Mouse (Mus musculus): Measurements from ENCODE around the gene Ndrg4.
"Not testable (repeated sequence)": the region's sequence is repeated elsewhere in the genome, so short reads cannot be mapped to it uniquely, and the experiment has no call there.

The Ndrg4 gene

DNA sequence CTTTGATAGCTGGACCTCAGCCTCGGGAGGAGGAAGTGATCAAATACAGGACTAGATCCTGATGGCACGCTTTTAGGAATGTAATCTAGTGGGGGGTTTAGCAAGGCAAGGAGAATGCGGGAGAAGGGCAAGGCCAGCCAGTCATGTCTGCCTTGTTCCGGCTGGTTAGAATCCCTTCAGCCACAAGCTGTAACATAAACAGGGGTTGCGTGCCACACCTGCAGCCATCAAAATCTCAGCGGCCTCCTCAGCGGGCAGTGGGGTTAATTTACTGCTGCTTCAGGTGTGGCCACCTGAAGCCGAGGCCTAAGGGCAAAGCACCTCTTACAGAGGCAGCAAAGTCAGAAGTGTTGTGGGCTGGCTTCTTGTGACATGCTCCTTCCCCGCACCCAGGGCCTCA lies at the start of gene Ndrg4:
Gene Ndrg4 (plus strand): TSS at position 350 of the 400 bp plus-strand sequence.
- no peak for DNase-seq (ENCODE audit: low spot score in 2 of 2)

DNA sequence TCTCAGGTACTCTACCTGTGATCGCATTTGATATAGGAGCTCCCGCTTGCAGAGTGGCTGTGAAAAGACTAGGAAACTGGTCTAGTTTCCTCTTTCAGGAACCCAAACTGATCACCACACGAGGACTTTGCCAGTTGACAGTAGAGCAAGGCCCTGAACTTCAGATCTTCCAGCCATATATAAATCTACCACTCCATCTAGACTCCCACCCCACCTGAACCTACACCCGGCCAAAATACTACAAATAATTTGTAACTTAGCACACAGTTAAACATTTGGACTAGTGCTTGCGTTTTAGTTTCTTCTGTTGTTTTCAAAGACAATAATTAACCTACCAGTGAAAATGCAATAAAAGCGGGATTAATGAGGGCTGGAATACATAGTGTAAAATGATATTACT lies 43.9 kb upstream of the Ndrg4 start:
- no peak for DNase-seq (ENCODE audit: low spot score in 2 of 2)

DNA sequence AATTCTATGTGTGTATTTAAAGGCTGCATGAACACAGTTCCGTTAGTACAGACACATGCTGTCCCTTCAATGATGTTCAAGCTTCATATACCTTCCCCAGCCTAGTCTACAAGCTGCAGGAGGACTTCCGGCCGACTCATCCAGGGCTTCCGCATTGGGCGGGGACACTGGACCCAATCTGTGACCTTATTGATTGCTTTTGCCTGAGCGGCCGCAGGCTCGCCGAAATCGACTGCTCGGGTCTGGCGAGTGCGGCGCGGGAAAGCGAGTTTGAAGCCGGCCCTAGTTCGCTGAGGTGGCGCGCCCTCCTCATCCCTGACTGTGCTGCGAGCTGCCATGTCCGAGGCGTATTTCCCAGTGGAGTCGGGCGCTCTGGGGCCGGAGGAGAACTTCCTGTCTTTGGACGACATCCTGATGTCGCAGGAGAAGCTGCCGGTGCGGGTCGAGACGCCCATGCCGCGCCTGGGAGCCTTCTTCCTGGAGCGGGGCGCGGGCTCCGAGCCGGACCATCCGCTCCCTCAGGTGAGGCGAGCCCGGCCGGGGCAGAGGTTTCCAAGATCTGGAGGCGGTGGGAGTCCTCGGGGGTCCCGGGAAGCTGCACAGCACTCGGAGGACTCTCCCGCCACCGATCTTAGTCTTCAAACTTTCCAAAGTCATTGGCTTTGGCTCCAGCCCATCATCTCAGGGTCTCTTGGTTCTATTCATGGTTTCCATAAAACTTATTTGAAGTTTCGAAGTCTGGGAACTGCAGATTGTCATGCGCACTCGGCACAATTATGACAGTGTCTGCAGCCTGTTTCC lies 43.3 kb upstream of the Ndrg4 start, which contains the start of gene Gins3:
Gene Gins3 (plus strand): TSS at position 192 of the 801 bp plus-strand sequence.
- peak; percentile 86 to 89 for DNase-seq (ENCODE audit: low spot score in 2 of 2)

DNA sequence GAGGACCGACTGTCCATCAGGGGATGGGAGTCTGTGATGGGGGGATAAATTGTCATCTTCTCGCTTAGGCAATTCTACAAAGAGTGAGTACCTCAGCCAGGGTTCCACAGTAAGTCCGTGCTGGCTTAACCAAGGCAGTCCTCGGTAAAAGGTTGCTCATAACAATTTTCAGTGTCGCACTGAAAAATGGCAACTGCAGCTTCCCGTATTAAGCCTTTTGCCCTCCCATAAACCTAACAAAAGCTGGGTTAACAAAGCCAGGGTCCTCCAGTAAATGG lies 42.8 kb upstream of the Ndrg4 start:
- no peak for DNase-seq (ENCODE audit: low spot score in 2 of 2)

DNA sequence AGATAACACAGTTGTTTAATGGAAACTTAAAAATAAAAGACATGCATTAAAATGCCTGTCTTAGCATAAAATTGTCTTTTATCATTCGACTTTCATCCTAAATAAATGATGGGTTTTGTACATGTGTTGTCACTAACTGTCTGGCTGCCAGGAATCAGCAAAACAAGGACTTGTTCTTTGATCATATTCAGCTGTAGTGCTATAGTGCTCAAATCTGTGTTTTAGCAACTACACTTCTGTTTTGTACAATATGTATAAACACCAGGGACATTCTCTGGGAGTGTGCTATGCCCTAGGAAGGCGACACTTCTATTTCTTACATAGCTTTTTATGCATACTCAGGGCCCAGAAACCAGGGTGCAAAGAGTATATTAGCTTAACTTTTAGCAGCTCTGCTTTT lies 31.8 kb upstream of the Ndrg4 start:
- DNase-seq (ENCODE audit: low spot score in 2 of 2): no peak

DNA sequence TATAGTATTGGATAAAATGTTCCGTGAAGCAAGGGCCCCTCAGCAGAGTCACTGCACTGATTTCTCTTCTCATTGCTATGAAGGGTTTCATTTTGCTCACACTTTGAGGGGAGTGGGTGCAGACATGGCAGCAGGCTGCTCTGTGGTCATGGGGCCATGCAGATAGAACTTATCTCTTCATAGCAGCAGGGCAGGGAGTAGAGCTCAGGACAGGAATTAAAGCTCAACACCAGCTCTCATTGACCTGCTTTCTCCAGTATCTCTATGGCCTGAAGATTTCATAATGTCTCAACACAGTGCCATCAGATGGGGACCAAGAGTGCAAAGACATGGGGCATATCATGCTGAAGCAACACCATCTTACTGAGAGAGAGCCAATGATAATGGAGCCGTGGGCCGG lies 28.5 kb upstream of the Ndrg4 start:
- no peak for DNase-seq (ENCODE audit: low spot score in 2 of 2)

DNA sequence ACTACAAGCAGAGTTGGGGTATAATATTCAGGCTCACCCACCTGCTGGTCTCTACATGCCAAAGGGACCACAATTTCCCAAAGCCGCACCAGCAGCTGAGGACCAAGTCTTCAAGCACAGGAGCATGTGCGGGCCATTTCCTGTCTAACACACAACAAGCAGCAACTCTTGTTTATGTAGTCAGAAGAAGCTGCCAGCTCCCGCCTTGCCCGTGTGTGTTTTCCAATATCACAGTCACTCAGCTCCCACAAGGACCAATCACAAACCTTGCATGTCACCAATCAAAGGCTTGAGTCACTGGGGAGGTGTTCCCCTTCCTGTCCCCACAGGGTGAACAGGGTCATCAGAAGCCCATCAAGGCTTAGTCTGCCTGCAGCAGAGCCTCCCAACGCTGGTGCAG lies 23.4 kb upstream of the Ndrg4 start:
- no peak for DNase-seq (ENCODE audit: low spot score in 2 of 2)

DNA sequence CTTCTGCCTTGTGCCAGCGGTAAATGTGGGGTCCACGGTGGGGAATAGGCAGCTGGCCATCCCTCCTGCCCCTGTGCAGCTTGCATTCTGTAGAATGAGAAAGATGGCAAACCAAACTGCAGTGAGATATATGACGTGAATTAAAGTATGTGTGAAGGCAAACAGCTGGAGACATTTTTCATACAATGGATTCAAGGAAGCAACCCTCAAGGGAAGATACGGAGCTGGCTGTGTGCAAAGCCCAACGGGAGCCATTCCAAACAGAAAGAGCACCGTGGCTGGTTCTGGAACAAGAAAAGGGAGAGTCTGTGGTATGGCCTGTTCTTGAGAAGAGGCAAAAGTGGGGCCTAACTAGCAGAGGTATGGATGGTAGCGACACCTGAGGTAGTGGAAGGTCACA lies 20.9 kb upstream of the Ndrg4 start:
- DNase-seq (ENCODE audit: low spot score in 2 of 2): no peak

DNA sequence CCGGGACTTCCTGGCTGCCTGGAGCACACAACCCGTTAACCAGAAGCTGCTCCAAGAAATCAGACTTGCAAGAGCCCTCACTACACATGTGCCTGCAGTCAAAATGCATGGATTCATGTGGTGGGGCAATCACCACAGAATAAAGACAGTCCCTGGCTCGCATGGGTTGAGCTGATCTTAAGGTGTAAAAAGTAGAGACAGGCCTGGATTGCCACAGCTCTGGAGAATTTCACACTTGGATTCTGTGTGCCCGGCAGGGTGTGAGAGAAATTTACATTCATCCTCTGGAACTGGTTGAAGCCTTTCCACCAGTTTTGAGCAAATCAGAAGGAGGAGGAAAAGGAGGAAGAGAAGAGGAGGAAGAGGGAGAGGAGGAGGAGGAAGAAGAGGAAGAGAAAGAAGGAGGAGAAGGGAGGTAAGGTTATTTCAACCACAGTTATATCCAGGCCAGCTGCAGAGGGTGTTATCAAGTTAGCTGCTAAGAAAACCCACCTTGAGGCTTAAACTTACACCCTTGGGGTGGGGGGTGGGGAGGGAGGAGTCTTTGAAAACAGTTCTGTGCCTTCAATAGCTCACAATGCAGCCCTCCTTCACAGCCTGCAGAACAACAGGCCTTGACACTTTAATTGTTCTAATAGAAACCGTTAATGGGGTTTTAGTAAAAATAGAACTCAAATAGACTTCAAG lies 20.3 kb upstream of the Ndrg4 start:
- no peak for DNase-seq (ENCODE audit: low spot score in 2 of 2)

DNA sequence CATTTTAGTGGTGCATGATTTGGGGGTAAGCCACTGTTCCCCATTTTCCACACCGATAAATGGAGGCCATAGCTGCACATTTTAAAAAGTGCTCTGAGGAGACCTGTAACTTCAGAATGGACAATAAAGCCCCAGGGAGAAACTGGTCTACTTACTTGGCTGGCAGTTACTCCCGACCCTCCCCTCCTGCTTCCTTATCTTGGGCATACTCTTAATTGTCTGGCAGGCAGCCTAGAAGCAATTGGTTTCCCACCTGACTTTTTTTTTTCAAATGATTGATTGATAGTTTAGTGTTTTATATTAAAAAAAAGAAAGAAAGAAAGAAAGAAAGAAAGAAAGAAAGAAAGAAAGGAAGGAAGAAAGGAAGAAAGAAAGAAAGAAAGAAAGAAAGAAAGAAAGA lies 19.3 kb upstream of the Ndrg4 start:
- DNase-seq (ENCODE audit: low spot score in 2 of 2): no peak

DNA sequence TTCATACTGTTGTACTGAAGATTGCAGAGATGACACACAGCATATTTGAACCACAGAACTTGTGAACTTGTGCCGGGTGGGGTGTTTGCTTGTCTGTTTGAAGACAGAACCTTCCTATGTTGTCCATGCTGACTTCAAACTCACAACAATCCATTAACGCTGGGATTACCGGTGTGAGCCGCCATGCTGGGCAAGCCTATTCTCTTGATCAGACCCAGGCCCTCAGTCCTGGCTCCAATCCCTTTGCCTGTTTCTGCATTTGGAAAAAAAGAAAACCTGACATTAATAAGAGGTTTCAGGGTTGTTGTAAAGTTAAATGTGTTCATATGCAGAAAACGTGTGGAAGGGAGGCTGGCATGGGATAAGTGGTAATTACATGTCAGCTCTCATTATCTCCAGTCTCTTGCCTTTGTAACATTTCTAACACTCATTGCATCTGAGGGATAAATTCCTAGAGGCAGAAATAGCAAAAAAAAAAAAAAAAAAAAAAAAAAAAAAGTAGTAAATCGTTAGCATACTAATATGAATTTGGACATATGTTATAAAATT lies 16.4 kb upstream of the Ndrg4 start:
- no peak for DNase-seq (ENCODE audit: low spot score in 2 of 2)

DNA sequence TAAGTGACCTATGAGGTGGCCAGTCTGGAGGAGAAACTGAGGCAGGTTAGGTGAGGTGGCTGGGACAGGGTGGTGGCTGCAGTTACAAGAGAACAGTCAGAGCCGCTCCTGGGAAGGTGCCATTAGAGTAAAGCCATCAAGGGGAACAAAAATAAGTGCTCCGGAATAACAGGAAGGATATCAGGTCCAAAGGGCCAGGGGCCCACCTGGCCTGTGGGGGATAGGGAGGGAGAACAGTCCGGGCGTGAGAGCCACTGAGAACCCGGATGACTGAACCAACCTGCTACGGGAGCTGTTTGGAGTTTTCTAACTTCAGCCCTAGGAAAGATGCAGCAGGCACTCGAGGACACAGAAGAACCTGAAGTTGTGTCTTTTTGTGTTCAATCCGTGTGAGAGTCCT lies 15.7 kb upstream of the Ndrg4 start:
- no peak for DNase-seq (ENCODE audit: low spot score in 2 of 2)

DNA sequence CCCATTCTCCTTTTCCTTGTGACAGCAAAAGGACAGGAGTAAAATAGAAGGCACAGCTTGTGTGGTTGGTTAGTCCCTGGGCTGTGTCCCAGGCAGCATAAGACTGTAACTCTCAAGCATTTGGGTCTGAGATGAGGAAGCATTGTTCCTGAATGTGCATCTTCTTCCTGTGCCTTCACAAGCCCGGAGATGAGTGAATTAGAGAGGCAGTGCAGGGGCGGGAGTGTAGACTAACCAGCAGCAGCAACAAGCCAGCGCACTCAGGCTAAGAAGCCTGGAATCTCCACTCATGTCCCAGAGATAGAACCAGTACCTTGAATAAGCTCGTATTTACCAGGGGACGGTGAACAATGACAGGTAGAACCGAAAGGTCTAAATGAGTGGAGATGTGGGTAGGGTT lies 15.2 kb upstream of the Ndrg4 start:
- DNase-seq (ENCODE audit: low spot score in 2 of 2): no peak

DNA sequence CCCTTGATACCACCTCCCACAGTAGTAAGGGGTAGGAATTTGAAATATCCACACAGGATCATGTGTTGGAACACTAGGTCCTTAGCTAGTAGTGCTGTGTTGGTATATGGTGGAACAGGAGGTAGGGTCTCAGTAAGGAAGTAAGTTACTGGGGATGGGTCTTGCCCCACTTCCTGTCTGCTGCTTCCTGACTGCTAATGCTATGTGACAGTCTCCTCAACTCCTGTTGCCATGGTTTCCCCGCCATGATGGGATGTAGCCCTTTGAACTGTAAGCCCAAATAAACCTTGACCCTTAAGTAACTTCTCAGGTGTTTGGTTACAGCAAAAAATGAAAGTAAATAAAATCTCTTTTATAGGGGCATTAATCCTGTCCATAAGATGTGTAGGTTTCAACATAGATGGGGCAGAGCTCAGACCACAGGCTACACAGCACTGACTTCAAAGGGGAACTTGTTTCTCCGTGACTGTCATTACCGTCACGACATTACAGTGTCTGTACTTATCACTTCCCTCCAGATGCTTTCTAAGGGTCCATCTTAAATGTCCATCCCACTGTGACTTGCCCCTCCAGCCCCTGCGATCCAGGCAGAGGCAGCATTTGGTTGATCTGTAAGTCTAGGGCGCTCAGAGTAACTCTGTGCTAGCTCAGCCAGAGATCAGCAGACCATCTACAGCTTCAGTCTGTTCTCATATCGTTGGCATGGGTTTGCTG lies 13.7 kb upstream of the Ndrg4 start:
- no peak for DNase-seq (ENCODE audit: low spot score in 2 of 2)

DNA sequence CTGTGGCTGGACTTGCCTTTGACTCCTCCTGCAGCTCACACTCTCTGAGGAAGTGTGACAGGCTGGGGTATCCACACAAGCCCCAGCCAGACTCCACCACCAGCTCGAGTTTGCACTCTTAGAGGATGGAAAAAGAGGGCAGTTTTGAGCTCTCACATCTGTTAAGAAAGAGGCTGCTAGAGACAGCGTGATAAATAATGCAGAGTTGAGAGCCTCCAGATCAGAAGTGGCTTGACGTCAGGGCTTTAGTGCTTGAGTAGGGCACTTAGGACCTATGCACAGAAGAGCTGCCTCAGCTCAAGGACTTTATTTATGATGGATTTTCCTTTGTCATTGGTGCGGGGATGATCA lies 13.2 kb upstream of the Ndrg4 start:
- DNase-seq (ENCODE audit: low spot score in 2 of 2): no peak

DNA sequence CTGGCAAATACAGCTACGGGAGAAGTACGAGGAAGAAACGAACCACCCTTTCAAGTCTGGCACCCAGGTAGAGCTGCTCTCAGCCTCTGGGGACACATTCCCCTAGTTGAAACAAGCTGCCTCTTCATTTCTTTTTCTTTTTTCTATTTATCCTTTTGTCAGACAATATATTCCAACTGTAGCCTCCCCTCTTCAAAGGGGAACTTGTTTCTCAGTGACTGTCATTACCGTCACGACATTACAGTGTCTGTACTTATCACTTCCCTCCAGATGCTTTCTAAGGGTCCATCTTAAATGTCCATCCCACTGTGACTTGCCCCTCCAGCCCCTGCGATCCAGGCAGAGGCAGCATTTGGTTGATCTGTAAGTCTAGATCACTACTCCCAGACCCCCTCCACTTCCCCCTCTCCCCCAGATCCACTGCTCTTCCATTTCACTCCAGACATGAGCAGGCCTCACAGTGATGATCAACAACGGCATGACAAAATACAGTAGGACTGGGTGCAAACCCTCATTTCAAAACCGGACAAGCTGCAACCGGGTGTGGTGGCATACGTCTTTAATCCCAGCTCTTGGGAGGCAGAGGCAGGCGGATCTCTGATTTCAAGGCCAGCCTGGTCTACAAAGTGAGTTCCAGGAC lies 10.8 kb upstream of the Ndrg4 start:
- DNase-seq (ENCODE audit: low spot score in 2 of 2): not testable (repeated sequence)

DNA sequence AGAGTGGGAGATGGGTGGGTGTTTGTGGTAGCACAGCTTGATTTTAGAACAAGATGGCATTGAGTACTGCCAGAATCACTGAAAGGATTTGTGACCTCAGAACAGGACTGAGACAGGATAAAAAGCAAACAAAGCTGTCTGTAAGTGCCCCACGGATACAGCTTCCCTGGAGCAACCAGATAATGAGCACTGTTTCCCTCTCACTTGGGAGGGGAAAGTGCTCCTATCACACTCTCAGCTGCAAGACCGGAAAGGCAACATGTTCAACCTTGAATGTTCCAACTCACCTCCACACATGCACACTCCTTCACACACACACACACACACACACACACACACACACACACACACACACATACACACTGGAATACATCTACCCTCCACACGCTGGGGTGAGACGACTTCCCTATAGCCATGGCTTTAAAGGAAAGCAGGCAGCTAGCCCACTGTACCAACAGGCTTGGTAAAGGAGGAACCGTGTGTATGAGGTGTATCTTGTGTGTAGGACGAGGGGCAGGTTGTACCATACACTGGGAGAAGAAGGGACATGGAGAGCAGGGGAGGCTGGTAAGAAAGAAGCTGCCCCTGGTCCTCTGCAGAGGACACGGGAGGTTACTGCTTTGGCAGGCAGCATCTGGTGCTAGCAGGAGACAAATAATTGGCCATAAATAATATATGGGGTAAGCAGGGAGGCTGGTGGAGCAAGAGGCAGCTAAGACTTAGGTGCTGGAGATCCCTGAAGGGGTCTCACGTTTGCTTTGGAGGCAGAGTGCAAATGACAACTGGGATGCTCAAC lies 8.4 kb upstream of the Ndrg4 start:
- no peak for DNase-seq (ENCODE audit: low spot score in 2 of 2)

DNA sequence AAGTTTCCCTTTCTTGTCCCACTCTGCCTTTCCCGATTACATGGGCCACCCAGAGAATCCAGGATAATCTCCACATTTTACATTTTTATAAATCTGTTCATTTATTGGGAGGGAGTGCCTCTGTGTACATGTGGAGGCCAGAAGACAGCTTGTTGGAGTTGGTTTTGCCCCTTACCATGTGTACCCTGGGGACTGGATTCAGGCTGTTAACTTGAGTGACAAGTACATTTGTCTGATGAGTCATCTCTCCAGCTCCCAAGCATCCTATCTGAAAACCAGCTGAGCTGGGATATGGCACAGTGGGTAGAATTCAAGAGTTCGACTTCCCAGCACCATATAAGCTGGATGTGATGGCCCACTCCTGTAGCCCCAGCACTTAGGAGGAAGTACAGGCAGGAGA lies 6.8 kb upstream of the Ndrg4 start:
- DNase-seq (ENCODE audit: low spot score in 2 of 2): no peak

DNA sequence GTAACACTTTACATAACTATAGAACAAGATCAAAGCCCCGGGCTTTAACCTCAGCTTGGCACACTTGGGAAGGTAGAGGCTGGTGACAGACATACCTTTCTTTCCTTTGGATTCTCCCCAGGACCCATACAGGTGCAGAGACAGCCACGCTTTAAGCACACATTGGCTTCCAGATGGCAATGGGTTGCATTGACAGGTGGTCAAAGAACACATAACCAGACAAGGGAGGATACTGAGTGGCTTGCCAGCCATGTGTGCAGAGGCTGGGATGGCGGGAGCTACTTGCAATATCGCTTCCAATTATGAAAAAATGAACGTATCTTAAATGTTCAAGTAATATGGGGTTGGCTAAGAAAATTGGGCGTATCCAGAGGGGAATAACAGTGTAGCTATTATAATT lies 4.9 kb upstream of the Ndrg4 start:
- DNase-seq (ENCODE audit: low spot score in 2 of 2): no peak

DNA sequence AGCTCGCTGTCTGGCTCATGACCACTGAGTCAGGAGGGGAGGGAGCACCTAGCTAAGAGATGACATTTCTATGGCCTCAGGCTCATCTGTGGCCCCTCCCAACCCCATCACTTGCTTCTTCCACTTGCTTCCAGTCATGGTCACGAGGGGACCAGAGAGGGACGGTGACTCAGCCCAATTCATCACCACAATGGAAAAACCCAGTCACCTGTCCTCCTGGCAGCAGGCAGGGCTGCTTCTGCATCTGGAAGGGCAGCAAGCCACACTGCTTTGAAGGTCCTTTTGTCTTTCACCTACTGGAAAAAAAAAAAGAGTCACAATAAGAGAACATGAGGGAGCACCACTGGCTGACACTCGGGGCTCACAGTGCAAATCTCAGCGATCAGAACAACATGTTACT lies 4.0 kb upstream of the Ndrg4 start:
- DNase-seq (ENCODE audit: low spot score in 2 of 2): no peak

DNA sequence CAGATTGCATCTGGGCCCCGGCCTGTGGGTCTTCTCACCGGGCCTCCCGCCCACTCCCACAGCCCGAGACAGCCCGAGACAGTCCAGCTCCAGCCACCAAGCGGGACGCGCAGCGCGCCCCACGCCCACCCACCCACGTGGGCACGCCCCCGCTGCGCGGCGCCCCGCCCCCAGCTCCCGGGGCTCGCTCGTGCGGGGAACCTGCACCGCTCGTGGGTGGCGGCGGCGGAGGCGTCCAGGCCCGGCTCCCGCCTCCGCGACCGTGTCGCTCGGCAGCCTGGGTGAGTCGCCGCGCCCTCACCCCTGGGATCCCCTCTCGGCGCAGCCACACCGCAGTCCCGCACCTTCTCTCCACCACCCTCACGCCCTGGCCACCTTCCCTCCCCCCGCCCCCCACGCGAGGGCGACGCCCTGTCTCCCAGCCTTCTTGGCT lies 827 bp downstream of the Ndrg4 start:
- no peak for DNase-seq (ENCODE audit: low spot score in 2 of 2)
